Mouse (Mus musculus) heart, embryonic 15.5 days (tissue): ENCODE data around the gene Zfp68. TPM values are rescaled to one million over a fixed set of nuclear protein-coding genes. Genes with fewer than 3 reads are reported as not detected.

Experiments used
- ATAC-seq: fragments of 200-750 bp; cut with Nextera tagmentation; replicated peaks from 2 replicates; pipeline ENCODE4 v1.8.0; 2017; ENCODE audit warnings: low read depth, moderate TSS enrichment; ENCODE audit not compliant: insufficient number of reproducible peaks, insufficient read depth, low FRiP score
- H3K27ac ChIP-seq: fragments of 300-500 bp; sonication (generic); 2 replicates; pipeline ENCODE4 v1.5.1; 2015; ENCODE audit warnings: mild to moderate bottlenecking, inconsistent platforms
- H3K27me3 ChIP-seq: fragments of 300-500 bp; sonication (generic); 2 replicates; pipeline ENCODE4 v1.6.1; 2015; ENCODE audit warnings: inconsistent platforms
- H3K36me3 ChIP-seq: fragments of 300-500 bp; sonication (generic); 2 replicates; pipeline ENCODE4 v1.6.1; 2015; ENCODE audit warnings: mild to moderate bottlenecking, inconsistent platforms
- H3K4me1 ChIP-seq: fragments of 300-500 bp; sonication (generic); replicated peaks from 2 replicates; pipeline ENCODE4 v1.6.1; 2015; ENCODE audit warnings: inconsistent platforms
- H3K4me2 ChIP-seq: fragments of 300-500 bp; sonication (generic); 2 replicates; pipeline ENCODE4 v1.6.1; 2015; ENCODE audit warnings: inconsistent platforms, mild to moderate bottlenecking, moderate library complexity
- H3K4me3 ChIP-seq: fragments of 300-500 bp; sonication (generic); 2 replicates; pipeline ENCODE4 v1.5.1; 2015; ENCODE audit warnings: mild to moderate bottlenecking, inconsistent platforms
- H3K9ac ChIP-seq: fragments of 300-500 bp; sonication (generic); 2 replicates; pipeline ENCODE4 v1.6.1; 2015; ENCODE audit warnings: mild to moderate bottlenecking, inconsistent platforms
- H3K9me3 ChIP-seq: fragments of 300-500 bp; sonication (generic); replicated peaks from 2 replicates; pipeline ENCODE4 v1.6.1; 2016; ENCODE audit warnings: inconsistent platforms
- WGBS: fragments of 180-500 bp; shearing (Covaris S2); methylation state at CpG from one replicate; pipeline ENCODE4 v1.1.7; 2015; ENCODE audit warnings: mixed read lengths; 5-methylcytosine and 5-hydroxymethylcytosine counted together
- polyA plus RNA-seq: library from polyadenylated mRNA; unstranded; fragments of >200 nt; fragmentation: Nextera tagmentation; extraction: Ambion mirVana; gene quantifications from 2 replicates; pipeline ENCODE4 v1.2.1, GENCODE M21; 2015

The Zfp68 gene
- polyA plus RNA-seq: 43.4 and 44.6 TPM in 2 replicates

- Histone ChIP-seq H3K4me1 (peaks cover 13% of the 10 kb centered on the region), H3K4me2 (peak within 1 kb of the TSS; percentile 59), H3K36me3 (peaks cover 33% of the 10 kb centered on the region), H3K9me3 (peaks cover 14% of the 10 kb centered on the region), H3K27me3 (no peaks in the 10 kb centered on the region), H3K27ac (peak within 1 kb of the TSS; percentile 99), H3K4me3 (peak within 1 kb of the TSS; percentile 97), H3K9ac (peak within 1 kb of the TSS; percentile 98)
- WGBS: under 1% methylated on average over 42 of the region's 43 CpGs
- peak; percentile 96 for ATAC-seq
Measured at GRCm38 (mm10) chr5:138619211-138620128, at the start of gene Zfp68. Gene Zfp68 (minus strand): TSS chr5:138619761.

GRCm38 (mm10) chr5:138658922-138659321 lies 39.4 kb upstream of the Zfp68 start:
- no peak overlapping the region for H3K4me3 ChIP-seq
- no peaks in the 10 kb centered on the region for H3K9me3 ChIP-seq
- H3K4me2 ChIP-seq: no peak overlapping the region
- no peaks in the 10 kb centered on the region for H3K4me1 ChIP-seq
- ATAC-seq: no peak
- 19% methylated on average over 5 of the region's 5 CpGs for WGBS
- no peak overlapping the region for H3K27ac ChIP-seq
- no peaks in the 10 kb centered on the region for H3K36me3 ChIP-seq
- H3K9ac ChIP-seq: no peak overlapping the region
- H3K27me3 ChIP-seq: no peaks in the 10 kb centered on the region

- H3K9me3 ChIP-seq: no peaks in the 10 kb centered on the region
- 32% methylated on average over 6 of the region's 6 CpGs for WGBS
- no peak overlapping the region for H3K4me2 ChIP-seq
- no peak overlapping the region for H3K9ac ChIP-seq
- no peak overlapping the region for H3K4me3 ChIP-seq
- no peaks in the 10 kb centered on the region for H3K36me3 ChIP-seq
- no peaks in the 10 kb centered on the region for H3K27me3 ChIP-seq
- no peak overlapping the region for H3K27ac ChIP-seq
- ATAC-seq: no peak
- H3K4me1 ChIP-seq: no peaks in the 10 kb centered on the region
Measured at GRCm38 (mm10) chr5:138657854-138658253, 38.3 kb upstream of the Zfp68 start.

GRCm38 (mm10) chr5:138657407-138657806 lies 37.8 kb upstream of the Zfp68 start:
- no peaks in the 10 kb centered on the region for H3K9me3 ChIP-seq
- no peaks in the 10 kb centered on the region for H3K36me3 ChIP-seq
- no peak overlapping the region for H3K27ac ChIP-seq
- WGBS: 88% methylated on average over 3 of the region's 3 CpGs
- H3K9ac ChIP-seq: no peak overlapping the region
- no peaks in the 10 kb centered on the region for H3K4me1 ChIP-seq
- no peak overlapping the region for H3K4me2 ChIP-seq
- H3K4me3 ChIP-seq: no peak overlapping the region
- no peaks in the 10 kb centered on the region for H3K27me3 ChIP-seq
- no peak for ATAC-seq

- no peak overlapping the region for H3K27ac ChIP-seq
- no peaks in the 10 kb centered on the region for H3K9me3 ChIP-seq
- H3K36me3 ChIP-seq: no peaks in the 10 kb centered on the region
- no peak; the same call in 1 of the 2 replicates for ATAC-seq
- 12% methylated on average over 2 of the region's 2 CpGs for WGBS
- no peaks in the 10 kb centered on the region for H3K4me1 ChIP-seq
- H3K4me2 ChIP-seq: no peak overlapping the region
- H3K27me3 ChIP-seq: no peaks in the 10 kb centered on the region
- H3K9ac ChIP-seq: no peak overlapping the region
- H3K4me3 ChIP-seq: no peak overlapping the region
Measured at GRCm38 (mm10) chr5:138656477-138657156, 37.1 kb upstream of the Zfp68 start.

- Histone ChIP-seq H3K4me3 (no peak overlapping the region), H3K9me3 (no peaks in the 10 kb centered on the region), H3K36me3 (peaks cover 14% of the 10 kb centered on the region), H3K9ac (no peak overlapping the region), H3K4me1 (no peaks in the 10 kb centered on the region), H3K27me3 (no peaks in the 10 kb centered on the region), H3K4me2 (no peak overlapping the region), H3K27ac (no peak overlapping the region)
- ATAC-seq: no peak
- 85% methylated on average over 1 of the region's 1 CpGs for WGBS
Measured at GRCm38 (mm10) chr5:138652911-138653310, 33.4 kb upstream of the Zfp68 start.

- H3K36me3 ChIP-seq: peaks cover 47% of the 10 kb centered on the region
- H3K27ac ChIP-seq: no peak overlapping the region
- no peak overlapping the region for H3K4me2 ChIP-seq
- H3K9ac ChIP-seq: no peak overlapping the region
- WGBS: 87% methylated on average over 3 of the region's 3 CpGs
- no peaks in the 10 kb centered on the region for H3K9me3 ChIP-seq
- no peaks in the 10 kb centered on the region for H3K27me3 ChIP-seq
- no peak overlapping the region for H3K4me3 ChIP-seq
- H3K4me1 ChIP-seq: no peaks in the 10 kb centered on the region
- no peak for ATAC-seq
Measured at GRCm38 (mm10) chr5:138641761-138642160, 22.2 kb upstream of the Zfp68 start.

- Histone ChIP-seq H3K9me3 (no peaks in the 10 kb centered on the region), H3K4me3 (no peak overlapping the region), H3K27me3 (no peaks in the 10 kb centered on the region), H3K9ac (no peak overlapping the region), H3K4me1 (no peaks in the 10 kb centered on the region), H3K36me3 (peaks cover 40% of the 10 kb centered on the region), H3K27ac (no peak overlapping the region), H3K4me2 (no peak overlapping the region)
- no peak for ATAC-seq
- 89% methylated on average over 3 of the region's 3 CpGs for WGBS
Measured at GRCm38 (mm10) chr5:138641081-138641480, 21.5 kb upstream of the Zfp68 start.

GRCm38 (mm10) chr5:138636486-138636885 lies 16.9 kb upstream of the Zfp68 start:
- Histone ChIP-seq H3K4me1 (no peaks in the 10 kb centered on the region), H3K27me3 (no peaks in the 10 kb centered on the region), H3K4me3 (no peak overlapping the region), H3K27ac (no peak overlapping the region), H3K9me3 (no peaks in the 10 kb centered on the region), H3K36me3 (peaks cover 24% of the 10 kb centered on the region), H3K9ac (no peak overlapping the region), H3K4me2 (no peak overlapping the region)
- no peak for ATAC-seq
- WGBS: 85% methylated on average over 2 of the region's 2 CpGs

GRCm38 (mm10) chr5:138623478-138623875 lies 3.9 kb upstream of the Zfp68 start:
- Histone ChIP-seq H3K27ac (peak overlapping the region; percentile 93; the same call in 1 of the 2 replicates), H3K4me1 (peaks cover 15% of the 10 kb centered on the region), H3K4me2 (peak overlapping the region; percentile 82), H3K9ac (peak overlapping the region; percentile 83), H3K4me3 (peak overlapping the region; percentile 79), H3K27me3 (no peaks in the 10 kb centered on the region), H3K9me3 (no peaks in the 10 kb centered on the region), H3K36me3 (no peaks in the 10 kb centered on the region)
- 18% methylated on average over 3 of the region's 3 CpGs for WGBS
- no peak for ATAC-seq

GRCm38 (mm10) chr5:138622645-138623477 lies 3.3 kb upstream of the Zfp68 start, which contains the start of gene A430033K04Rik:
Gene A430033K04Rik (plus strand): TSS chr5:138622859.
- peak within 1 kb of the TSS; percentile 82 for H3K4me2 ChIP-seq
- no peaks in the 10 kb centered on the region for H3K27me3 ChIP-seq
- H3K4me1 ChIP-seq: peaks cover 15% of the 10 kb centered on the region
- peak within 1 kb of the TSS; percentile 83 for H3K9ac ChIP-seq
- peak within 1 kb of the TSS; percentile 79 for H3K4me3 ChIP-seq
- peak; percentile 92 for ATAC-seq
- H3K36me3 ChIP-seq: no peaks in the 10 kb centered on the region
- H3K27ac ChIP-seq: peak within 1 kb of the TSS; percentile 93
- H3K9me3 ChIP-seq: no peaks in the 10 kb centered on the region; the same call in 1 of the 2 replicates
- under 1% methylated on average over 30 of the region's 30 CpGs for WGBS
